Mouse (Mus musculus): ENCODE measurements around the gene Lsr. TPM values are rescaled to one million over a fixed set of nuclear protein-coding genes. Genes with fewer than 3 reads are reported as not detected.
A peak's percentile ranks its signal among the peaks of the same experiment; 100 is the strongest.

Gene Lsr
- polyA plus RNA-seq, 1 experiment: 2.1 TPM

GRCm38 (mm10) chr7:30992148-30992547 lies 18.9 kb upstream of the Lsr start:
- peaks cover 35% of the 10 kb centered on the region for H3K4me1 ChIP-seq
- peaks cover 11% of the 10 kb centered on the region for H3K9me3 ChIP-seq
- TF ChIP-seq FLI1 (IDR thresholded peaks at IDR 0.05; ENCODE audit: low read length) (no peak), GATA1 (IDR thresholded peaks at IDR 0.05; ENCODE audit: borderline replicate concordance, low read length) (no peak)
- peaks cover 2% of the 10 kb centered on the region for H3K36me3 ChIP-seq (replicated peaks; ENCODE audit: low read length)
- no peak overlapping the region for H3K4me3 ChIP-seq (replicated peaks)
- H3K27me3 ChIP-seq (replicated peaks): peaks cover 6% of the 10 kb centered on the region

- no peak for TF ChIP-seq GATA1 (IDR thresholded peaks at IDR 0.05; ENCODE audit: borderline replicate concordance, low read length)
- peaks cover 29% of the 10 kb centered on the region for H3K4me1 ChIP-seq
Measured at GRCm38 (mm10) chr7:30988519-30989162, 15.4 kb upstream of the Lsr start.

GRCm38 (mm10) chr7:30985357-30985756 lies 12.1 kb upstream of the Lsr start:
- Histone ChIP-seq H3K36me3 (replicated peaks; ENCODE audit: low read length) (no peaks in the 10 kb centered on the region), H3K4me1 (peaks cover 7% of the 10 kb centered on the region), H3K4me3 (replicated peaks) (no peak overlapping the region), H3K27me3 (replicated peaks) (peaks cover 10% of the 10 kb centered on the region), H3K9me3 (peaks cover 20% of the 10 kb centered on the region)
- no peak for TF ChIP-seq FLI1 (IDR thresholded peaks at IDR 0.05; ENCODE audit: low read length)
- no peak for TF ChIP-seq GATA1 (IDR thresholded peaks at IDR 0.05; ENCODE audit: borderline replicate concordance, low read length)

More at GRCm38 (mm10) chr7:30988519-30989162, 15.4 kb upstream of the Lsr start:
- H3K9me3 ChIP-seq: 0 out of 2 replicates have a peak, but pooled peaks cover 4% of the 10 kb centered on the region
- H3K4me3 ChIP-seq (replicated peaks): no peak overlapping the region
- no peaks in the 10 kb centered on the region for H3K36me3 ChIP-seq (replicated peaks; ENCODE audit: low read length)
- peaks cover 6% of the 10 kb centered on the region for H3K27me3 ChIP-seq (replicated peaks)

- H3K4me1 ChIP-seq: no peaks in the 10 kb centered on the region
- peaks cover 9% of the 10 kb centered on the region for H3K36me3 ChIP-seq (replicated peaks; ENCODE audit: low read length)
- peaks cover 34% of the 10 kb centered on the region for H3K9me3 ChIP-seq
- peaks cover 4% of the 10 kb centered on the region for H3K27me3 ChIP-seq (replicated peaks)
- no peak overlapping the region for H3K4me3 ChIP-seq (replicated peaks)
- TF ChIP-seq GATA1 (IDR thresholded peaks at IDR 0.05; ENCODE audit: borderline replicate concordance, low read length) (no peak), FLI1 (IDR thresholded peaks at IDR 0.05; ENCODE audit: low read length) (no peak)
Measured at GRCm38 (mm10) chr7:30981703-30982102, 8.4 kb upstream of the Lsr start.

- TF ChIP-seq FLI1 (IDR thresholded peaks at IDR 0.05; ENCODE audit: low read length): no peak
- TF ChIP-seq GATA1 (IDR thresholded peaks at IDR 0.05; ENCODE audit: borderline replicate concordance, low read length): no peak
- peaks cover 22% of the 10 kb centered on the region for H3K27me3 ChIP-seq (replicated peaks)
- peaks cover 23% of the 10 kb centered on the region for H3K4me1 ChIP-seq
- peak within 1 kb of the TSS; percentile 91 for H3K4me3 ChIP-seq (replicated peaks)
- H3K9me3 ChIP-seq: peaks cover 2% of the 10 kb centered on the region; the same call in 1 of the 2 replicates
- H3K36me3 ChIP-seq (replicated peaks; ENCODE audit: low read length): no peaks in the 10 kb centered on the region
Measured at GRCm38 (mm10) chr7:30973501-30974289, 431 bp upstream of the Lsr start, which contains the start of gene Fam187b. Gene Fam187b (plus strand): TSS chr7:30973790.

- Histone ChIP-seq H3K4me1 (peaks cover 23% of the 10 kb centered on the region), H3K27me3 (replicated peaks) (peaks cover 23% of the 10 kb centered on the region), H3K9me3 (no peaks in the 10 kb centered on the region), H3K4me3 (replicated peaks) (no peak overlapping the region), H3K36me3 (replicated peaks; ENCODE audit: low read length) (no peaks in the 10 kb centered on the region)
- no peak for TF ChIP-seq FLI1 (IDR thresholded peaks at IDR 0.05; ENCODE audit: low read length)
- TF ChIP-seq GATA1 (IDR thresholded peaks at IDR 0.05; ENCODE audit: borderline replicate concordance, low read length): no peak
Measured at GRCm38 (mm10) chr7:30972426-30973250, 626 bp downstream of the Lsr start.

GRCm38 (mm10) chr7:30971901-30972300 lies 1.4 kb downstream of the Lsr start:
- peaks cover 25% of the 10 kb centered on the region for H3K27me3 ChIP-seq (replicated peaks)
- peak overlapping the region; percentile 42 for H3K4me3 ChIP-seq (replicated peaks)
- TF ChIP-seq FLI1 (IDR thresholded peaks at IDR 0.05; ENCODE audit: low read length) (no peak), GATA1 (IDR thresholded peaks at IDR 0.05; ENCODE audit: borderline replicate concordance, low read length) (no peak)
- H3K9me3 ChIP-seq: no peaks in the 10 kb centered on the region
- H3K36me3 ChIP-seq (replicated peaks; ENCODE audit: low read length): no peaks in the 10 kb centered on the region
- peaks cover 23% of the 10 kb centered on the region for H3K4me1 ChIP-seq

GRCm38 (mm10) chr7:30969174-30969573 lies 4.1 kb downstream of the Lsr start:
- TF ChIP-seq GATA1 (IDR thresholded peaks at IDR 0.05; ENCODE audit: borderline replicate concordance, low read length): no peak
- TF ChIP-seq FLI1 (IDR thresholded peaks at IDR 0.05; ENCODE audit: low read length): no peak
- no peak overlapping the region for H3K4me3 ChIP-seq (replicated peaks)
- no peaks in the 10 kb centered on the region for H3K36me3 ChIP-seq (replicated peaks; ENCODE audit: low read length)
- H3K27me3 ChIP-seq (replicated peaks): peaks cover 28% of the 10 kb centered on the region
- H3K4me1 ChIP-seq: peaks cover 35% of the 10 kb centered on the region
- no peaks in the 10 kb centered on the region for H3K9me3 ChIP-seq

GRCm38 (mm10) chr7:30968611-30969010 lies 4.7 kb downstream of the Lsr start:
- Histone ChIP-seq H3K9me3 (no peaks in the 10 kb centered on the region), H3K4me1 (peaks cover 34% of the 10 kb centered on the region), H3K27me3 (replicated peaks) (peaks cover 27% of the 10 kb centered on the region), H3K36me3 (replicated peaks; ENCODE audit: low read length) (no peaks in the 10 kb centered on the region), H3K4me3 (replicated peaks) (no peak overlapping the region)
- TF ChIP-seq FLI1 (IDR thresholded peaks at IDR 0.05; ENCODE audit: low read length) (no peak), GATA1 (IDR thresholded peaks at IDR 0.05; ENCODE audit: borderline replicate concordance, low read length) (no peak)

Data from megakaryocyte, embryonic 14.5 days (primary cell).